Mouse (Mus musculus): ENCODE measurements around the gene Selenon. TPM values are rescaled to one million over a fixed set of nuclear protein-coding genes. Genes with fewer than 3 reads are reported as not detected.

The Selenon gene
- total RNA-seq (2021), result 10 to 100 TPM; 21.0 to 22.2 TPM

DNA sequence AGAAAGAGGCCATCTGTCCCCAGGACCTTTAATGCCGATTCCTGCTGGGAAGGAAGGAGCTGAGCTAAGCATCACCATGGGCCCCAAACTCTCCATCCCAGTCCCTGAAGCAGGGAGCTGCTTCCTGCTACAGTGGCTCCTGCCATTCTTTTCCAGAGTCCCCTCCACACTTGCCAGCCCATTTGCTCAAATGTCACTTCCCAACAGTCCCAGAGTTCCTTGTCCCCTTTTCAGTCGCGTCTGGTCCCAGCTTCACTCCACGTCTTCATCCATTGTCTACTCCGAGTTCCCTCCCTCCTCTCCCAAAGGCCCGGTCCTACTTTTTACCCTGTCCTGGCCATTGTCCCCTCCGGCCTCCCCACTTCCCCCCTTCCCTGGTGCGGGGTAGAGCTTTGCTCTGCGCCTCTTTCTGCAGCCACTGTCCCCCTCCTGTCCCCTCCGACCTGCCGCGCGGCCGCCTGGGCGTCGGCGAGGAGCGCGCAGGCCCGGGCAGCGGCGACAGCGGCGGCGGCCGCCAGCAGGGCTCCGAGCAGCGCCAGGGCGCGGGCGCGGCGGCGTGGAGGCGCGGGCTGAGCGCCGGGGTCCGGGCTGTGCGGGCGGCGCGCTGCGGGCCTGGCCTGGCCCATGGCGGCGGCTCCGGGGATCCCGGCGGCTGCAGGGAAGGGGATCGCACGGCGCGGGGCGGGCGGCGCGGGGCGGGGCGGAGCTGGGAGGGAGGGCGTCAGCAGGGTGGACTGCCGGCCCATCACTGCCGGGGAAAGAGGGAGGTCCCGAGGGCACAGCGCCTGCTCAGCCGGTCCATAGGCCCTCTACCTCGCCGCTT, at the start of gene Selenon:
Gene Selenon (minus strand): TSS at position 673 of the 823 bp plus-strand sequence.
- peak; percentile 70 for DNase-seq (ENCODE audit: low spot score)
- intact Hi-C loops (cut with DNase I), result no loop called here

DNA sequence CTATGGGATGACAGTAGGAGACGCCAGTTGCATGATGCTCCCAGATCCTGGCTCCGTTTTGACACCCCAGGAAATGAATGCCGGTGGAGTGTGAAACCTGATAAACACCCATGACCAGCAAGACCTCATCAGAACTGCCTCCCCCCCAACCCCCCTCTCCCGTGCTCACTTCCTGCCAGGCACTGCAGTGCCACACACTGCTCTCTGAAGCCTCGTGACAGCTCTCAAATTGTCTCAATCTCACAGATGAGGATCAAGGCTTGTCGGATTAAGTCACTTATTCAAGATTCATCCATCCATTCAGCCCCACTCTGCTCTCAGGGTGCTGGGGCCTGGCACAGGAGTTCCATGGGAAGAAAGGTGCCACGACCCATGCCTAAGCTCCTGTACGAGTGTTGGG, 49.4 kb upstream of the Selenon start:
- DNase-seq (ENCODE audit: low spot score), result no peak
- intact Hi-C loops (cut with DNase I), result no loop called here

DNA sequence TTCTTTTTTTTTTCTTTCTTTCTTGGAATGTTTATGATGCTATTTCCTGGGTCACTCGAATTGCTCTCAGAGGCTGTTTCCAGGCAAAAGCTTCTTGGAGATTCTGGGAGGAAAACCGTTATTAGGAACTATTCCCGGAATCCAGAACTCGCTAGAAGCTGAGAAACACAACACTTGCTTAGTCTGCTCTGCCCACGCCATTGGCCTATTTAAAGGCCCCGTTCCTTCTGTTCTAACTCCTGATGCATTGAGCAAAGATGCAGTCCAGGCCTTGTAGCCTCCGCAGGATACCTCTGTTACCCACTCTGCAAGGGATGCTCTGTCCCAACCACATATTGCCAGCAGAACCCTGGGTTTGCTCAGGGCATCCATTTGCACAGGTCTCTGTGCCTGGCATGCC, 48.8 kb upstream of the Selenon start:
- no peak for DNase-seq (ENCODE audit: low spot score)
- intact Hi-C loops (cut with DNase I), result no loop called here

DNA sequence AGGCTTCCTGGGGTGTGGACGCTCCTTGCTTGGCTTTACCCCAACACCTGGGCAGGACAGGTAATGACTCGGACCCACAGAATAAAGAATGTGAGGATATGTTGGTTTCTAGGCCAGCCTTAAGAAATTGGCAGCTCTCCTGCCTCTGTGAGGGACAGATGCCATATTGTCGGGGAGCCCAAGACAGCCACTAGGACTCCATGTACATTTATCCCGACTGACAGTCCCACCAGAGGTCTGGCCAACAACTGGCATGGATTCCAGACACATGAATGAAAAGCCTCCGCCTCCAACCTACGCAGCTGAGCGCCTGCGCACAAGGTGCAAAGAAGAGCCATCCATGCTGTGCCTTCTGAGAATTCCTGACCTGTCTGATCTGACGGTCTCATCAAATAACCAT, 48.1 kb upstream of the Selenon start:
- intact Hi-C loops (cut with DNase I), result no loop called here

DNA sequence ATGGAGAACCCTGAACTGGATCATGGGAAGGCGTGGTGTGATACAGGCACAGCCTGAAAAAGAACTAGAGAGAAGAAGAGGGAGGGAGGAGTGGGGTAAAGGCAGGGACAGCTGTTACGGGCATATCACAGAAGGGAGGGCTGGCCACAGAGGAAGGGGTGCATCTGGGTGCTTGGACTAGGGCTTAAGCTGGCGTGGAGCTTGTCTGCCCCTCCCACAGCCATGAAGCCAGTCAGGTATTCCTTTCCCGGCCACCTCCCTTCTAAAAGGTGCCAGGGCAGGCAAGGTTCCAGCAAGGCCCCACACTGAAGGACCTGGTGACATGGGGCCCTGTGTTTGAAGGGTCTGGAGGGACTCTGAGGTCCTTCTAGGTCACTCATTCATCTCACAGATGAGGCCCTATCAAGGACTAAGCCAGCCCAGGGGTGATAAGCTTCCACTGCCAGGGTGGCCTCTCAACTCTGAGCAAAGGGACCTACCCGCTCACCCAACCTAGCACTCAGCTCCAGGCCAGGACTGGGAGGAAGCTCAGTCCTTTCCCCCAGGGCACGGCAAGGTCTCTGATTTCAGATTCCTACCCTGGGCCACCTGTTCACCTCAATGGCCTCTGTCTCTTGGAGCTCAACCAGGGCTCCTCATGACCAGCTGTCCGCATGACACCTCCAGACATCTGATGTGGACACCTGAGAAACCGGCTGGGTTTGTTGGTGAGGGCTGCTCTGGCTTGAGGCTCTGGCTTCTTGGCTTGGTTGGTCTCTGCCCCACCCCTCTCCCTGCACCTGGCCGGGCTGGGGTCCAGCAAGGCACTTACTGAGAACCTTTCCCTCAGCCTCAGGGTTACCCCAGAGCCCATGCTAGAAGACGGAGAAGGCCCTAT, 45.1 kb upstream of the Selenon start:
- no peak for DNase-seq (ENCODE audit: low spot score)
- intact Hi-C loops (cut with DNase I), result no loop called here

More for the DNA sequence above, 48.1 kb upstream of the Selenon start:
- no peak for DNase-seq (ENCODE audit: low spot score)

DNA sequence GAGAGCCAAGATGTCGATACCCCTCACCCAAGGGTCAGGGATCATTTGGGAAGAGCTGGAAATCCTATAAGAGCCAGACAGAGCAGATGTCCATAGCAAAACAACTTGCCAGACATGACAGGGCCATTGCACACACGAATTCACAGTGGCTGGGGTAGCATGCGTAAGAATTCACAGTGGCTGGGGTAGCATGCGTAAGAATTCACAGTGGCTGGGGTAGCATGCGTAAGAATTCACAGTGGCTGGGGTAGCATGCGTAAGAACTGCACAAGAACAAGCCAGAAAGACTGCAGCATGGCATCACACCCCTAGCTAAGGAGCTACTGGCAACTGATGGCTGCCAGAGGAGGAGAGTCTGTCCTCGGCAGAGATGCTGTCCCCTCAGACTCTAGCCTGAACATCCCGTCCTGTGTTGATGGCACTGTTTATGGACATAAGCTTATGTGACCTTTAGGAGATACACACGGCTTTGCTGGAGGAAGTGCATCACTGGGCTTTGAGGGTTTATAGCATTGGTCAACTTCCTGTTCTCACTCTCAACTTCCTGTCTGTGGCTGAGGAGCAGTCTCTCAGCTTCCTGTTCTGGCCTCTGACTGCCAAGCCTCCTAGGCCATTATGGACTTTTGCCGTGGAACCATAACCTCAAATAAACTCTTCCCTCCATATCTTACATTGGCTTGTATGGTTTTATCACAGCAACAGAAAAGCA, 42.9 kb upstream of the Selenon start:
- DNase-seq (ENCODE audit: low spot score), result no peak
- intact Hi-C loops (cut with DNase I), result loop anchor here (5.0 kb wide), 1 partner anchor 32 kb away; no protein-coding TSS in a partner anchor

DNA sequence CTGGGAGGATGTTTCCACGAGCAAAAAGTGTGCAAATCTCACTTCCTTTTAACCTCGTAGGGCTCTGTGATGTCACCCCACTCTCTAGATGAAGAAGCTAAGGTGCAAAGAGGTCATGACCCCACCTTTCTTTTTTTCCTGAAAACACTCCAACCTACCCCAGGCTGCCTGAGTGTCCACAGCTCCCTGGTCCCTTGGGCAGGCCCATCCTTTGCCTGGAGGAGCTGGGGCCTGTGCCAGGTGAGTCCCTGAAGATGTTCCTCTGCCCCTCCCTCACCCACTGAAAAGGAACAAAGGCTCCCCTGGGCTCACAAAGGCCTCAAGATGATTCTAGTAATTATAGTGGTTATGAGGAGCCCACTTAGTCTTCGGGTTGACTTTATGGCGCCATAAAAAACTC, 40.5 kb upstream of the Selenon start:
- no peak for DNase-seq (ENCODE audit: low spot score)
- intact Hi-C loops (cut with DNase I), result loop anchor here (5.0 kb wide), 1 partner anchor 35 kb away; no protein-coding TSS in a partner anchor

DNA sequence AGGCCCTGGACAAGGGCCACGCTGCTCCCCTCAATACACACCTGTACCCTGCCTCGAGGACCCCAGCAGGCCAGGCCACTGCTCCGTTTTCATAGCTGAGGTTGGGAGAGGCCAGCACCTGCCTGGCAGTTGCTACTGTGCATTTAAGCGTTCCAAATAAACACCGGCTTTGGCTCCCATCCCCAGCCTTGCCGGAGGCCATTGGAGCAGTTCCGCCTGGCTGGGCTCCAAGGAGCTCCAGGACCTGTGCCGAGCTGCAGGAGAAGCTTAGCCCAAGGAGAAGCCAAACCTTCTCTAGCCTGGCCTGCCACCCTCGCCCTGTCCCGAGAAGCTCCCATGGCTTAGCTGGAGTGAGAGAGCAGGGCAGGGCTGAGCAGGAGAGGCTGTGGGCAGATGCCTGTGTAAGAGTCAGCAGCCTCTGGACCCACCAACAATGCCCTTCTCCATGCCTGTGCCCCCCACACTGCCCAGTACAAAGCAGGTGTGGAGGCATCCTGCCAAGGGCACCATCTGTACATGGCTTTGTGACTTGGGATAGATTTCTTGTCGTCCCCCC, 39.6 kb upstream of the Selenon start:
- DNase-seq (ENCODE audit: low spot score), result peak; percentile 62
- intact Hi-C loops (cut with DNase I), result loop anchor here (5.0 kb wide), 1 partner anchor 36 kb away; no protein-coding TSS in a partner anchor

DNA sequence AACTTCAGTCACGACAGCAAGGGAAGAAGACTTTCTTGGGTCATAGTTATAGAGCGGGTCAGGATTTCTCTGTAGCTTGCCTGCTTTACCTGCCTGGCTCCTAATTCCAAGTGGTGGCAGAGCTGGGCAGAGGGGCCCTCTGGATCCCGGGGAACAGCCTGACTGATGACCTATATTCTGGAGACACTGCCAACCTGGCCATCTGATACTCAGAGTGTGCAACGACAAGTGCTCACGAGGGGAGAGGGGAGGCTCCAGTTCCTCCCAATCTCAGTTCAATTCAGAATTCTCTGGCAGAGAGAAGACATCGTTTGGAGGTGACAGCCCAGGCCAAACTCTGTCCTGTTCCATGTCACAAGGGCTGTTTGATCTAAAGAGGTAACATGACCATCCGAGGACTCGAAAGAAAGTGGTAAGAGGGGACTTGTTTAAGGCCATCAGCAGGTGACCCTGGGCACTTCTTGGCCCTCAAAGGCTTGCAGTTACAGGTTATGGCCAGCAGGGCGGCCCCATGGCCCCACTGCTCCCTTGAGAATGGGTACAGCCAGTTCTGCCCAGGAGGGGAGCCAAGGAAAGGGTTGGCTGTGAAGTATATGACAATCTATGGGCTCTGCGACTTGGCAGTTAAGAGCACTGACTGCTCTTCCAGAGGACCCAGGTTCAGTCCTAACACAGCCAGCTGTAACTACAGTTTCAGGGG, 38.4 kb upstream of the Selenon start:
- intact Hi-C loops (cut with DNase I), result loop anchor here (5.0 kb wide), 1 partner anchor 37 kb away; no protein-coding TSS in a partner anchor
- no peak for DNase-seq (ENCODE audit: low spot score)

DNA sequence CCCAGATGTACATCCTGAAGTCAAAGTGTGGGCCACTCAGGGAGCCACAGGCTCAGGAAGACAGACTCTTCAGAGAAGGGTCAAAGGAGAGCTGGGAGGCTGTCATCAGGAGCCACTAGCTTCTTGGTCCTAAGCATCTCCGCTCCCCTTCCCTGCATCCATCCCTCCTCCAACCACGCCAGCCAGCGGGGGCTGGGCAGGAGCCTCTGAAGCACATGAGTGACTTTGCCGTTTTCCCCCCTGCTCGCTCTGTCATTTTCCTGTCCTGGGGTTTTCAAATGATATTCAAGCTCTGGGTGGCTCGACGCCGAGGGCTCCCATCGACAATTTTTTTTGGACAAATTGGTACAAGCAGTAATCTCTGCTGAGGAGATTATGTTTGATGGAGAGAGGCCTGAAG, 37.8 kb upstream of the Selenon start:
- DNase-seq (ENCODE audit: low spot score), result no peak
- intact Hi-C loops (cut with DNase I), result loop anchor here (5.0 kb wide), 1 partner anchor 38 kb away; no protein-coding TSS in a partner anchor

DNA sequence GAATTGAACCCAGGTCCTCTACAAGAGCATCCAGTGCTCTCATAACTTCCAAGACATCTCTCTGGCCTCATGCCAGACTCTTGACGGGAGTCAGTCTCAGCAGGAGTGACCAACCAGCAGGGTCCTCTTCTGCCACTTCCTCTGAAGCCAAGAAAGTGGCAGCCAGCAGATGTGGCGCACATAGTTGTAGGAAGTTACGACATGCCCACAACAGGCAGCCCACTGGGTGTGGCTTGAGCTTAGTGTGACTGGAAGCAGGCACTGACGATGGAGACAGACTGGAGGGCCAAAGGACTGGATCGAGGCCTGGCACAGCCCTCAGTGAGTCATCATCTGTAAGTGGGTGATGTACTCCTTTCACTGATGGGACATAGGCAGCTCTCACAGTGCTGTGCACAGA, 37.0 kb upstream of the Selenon start:
- DNase-seq (ENCODE audit: low spot score), result no peak
- intact Hi-C loops (cut with DNase I), result no loop called here

DNA sequence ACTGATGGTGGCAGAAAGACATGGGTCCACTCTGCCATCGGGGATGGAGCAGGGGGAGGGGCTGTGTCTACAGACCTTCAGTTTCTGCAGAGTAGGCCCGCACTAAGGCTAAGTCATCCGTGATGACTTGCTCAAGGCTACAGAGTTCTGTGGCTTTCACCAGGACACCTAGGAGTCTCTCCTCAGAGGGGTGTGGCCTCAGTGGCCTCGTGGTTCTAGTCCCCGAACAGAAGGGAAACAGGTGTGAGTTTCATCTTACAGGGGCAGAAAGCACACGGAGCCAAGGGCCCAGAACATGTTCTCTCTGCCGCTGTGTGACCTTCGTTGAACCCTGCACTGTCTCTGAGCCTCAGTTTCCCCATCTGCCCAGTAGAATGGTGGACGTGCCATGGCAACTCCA, 36.3 kb upstream of the Selenon start:
- intact Hi-C loops (cut with DNase I), result no loop called here
- DNase-seq (ENCODE audit: low spot score), result no peak

DNA sequence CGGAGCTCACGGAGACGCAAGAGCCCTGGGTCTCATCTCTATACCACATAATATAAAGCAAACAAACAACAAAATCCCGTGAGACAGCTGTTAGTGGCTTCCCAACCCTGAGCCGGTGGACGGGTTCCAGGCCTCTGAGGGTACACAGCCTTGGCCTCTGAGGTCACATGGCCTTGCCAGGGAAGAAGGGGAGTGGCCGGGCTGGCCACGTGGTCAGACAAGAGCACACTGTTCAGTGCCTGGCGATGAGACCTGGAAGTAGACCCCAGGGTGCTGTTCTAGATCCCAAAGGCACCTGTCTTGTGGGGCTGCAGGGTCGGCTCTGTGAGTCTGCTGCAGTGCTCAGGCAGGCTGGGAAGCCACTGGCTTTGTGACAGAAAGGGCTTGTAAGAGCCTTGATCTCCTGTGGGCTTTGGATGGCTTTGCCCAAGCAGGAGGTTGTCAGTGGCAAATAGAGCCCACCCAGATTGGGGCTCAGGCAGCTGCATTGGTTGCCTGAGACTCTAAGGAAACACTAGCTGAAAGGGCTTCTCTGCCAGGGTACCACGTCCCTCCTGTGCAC, 35.8 kb upstream of the Selenon start:
- intact Hi-C loops (cut with DNase I), result no loop called here
- no peak for DNase-seq (ENCODE audit: low spot score)

DNA sequence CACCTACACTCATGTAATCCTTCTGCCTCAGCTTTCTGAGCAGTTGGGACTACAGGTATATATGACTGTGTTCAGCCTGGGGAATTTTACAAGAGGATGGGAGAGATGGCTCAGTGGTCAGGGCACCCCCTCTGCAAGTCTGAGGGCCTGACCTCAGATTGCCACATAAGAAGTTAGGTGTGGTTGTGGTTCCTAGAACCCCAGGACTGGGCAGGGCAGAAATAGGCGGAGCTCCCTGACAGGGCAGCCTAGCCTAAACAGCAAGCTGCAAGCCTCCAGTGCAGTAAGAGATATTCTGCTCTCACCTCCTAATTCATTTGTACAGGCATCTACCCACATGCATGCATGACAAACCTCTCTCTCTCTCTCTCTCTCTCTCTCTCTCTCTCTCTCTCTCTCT, 34.7 kb upstream of the Selenon start:
- no peak for DNase-seq (ENCODE audit: low spot score)
- intact Hi-C loops (cut with DNase I), result no loop called here

DNA sequence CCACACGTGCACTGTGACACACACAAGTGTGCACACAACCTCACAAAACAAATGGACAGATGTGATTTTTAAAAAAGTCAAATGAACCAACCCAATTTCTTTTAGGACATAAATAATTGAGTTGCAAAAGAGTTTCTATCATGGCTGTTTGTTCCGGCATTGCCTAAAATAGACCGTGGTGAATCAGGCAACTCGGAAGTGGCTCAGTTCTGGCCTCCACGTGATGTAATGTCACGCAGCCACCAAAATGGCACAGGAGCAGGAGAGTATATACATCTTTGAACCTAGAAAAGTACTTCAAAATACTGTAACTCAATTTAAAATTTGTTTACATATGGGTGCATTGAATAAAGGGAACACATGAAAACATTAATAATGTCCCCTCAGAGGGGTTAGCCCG, 34.2 kb upstream of the Selenon start:
- intact Hi-C loops (cut with DNase I), result no loop called here
- DNase-seq (ENCODE audit: low spot score), result no peak

DNA sequence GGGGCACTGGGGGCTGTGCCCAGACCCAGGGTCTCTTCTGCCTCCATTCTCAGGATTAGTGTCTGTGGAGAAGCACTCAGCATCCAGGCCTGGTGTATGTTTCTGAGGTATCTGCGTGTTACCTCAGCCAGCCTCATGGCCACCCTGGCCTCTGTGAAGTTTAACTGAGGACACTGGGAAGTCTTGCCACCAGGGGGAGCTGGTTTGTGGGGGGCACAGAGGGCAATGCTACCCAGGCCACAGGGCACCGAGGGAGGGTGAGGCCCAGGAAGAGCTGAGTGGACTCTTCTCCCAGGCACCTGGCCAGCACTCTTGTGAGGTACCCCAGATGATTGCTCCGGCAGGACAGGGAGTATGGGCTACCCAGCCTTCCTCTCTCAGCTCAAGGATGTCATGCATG, 31.5 kb upstream of the Selenon start:
- no peak for DNase-seq (ENCODE audit: low spot score)
- intact Hi-C loops (cut with DNase I), result loop anchor here (5.0 kb wide), 1 partner anchor 119 kb away; the partner anchor contains the start of gene Man1c1

DNA sequence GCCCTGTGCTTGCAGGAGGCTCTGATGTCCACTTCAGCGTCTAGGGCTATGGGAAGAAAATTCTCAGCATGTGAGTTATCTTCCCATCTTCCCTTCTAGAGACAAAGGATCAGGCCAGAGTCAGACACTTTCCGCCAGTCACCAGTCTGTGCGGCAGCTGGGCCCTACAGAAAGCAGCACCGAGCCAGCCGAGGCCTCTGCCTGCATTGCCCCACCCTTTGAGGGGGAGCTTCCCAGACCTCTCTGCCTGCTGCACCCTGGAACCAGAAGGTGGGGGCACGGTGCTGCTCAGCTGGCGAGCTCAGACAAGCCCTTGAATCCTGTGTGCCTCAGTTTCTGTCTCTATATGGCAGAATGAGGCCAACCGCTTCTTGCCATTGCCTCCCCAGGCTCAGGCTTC, 29.4 kb upstream of the Selenon start:
- DNase-seq (ENCODE audit: low spot score), result no peak
- intact Hi-C loops (cut with DNase I), result loop anchor here (5.0 kb wide), 1 partner anchor 121 kb away; the partner anchor contains the start of gene Man1c1

DNA sequence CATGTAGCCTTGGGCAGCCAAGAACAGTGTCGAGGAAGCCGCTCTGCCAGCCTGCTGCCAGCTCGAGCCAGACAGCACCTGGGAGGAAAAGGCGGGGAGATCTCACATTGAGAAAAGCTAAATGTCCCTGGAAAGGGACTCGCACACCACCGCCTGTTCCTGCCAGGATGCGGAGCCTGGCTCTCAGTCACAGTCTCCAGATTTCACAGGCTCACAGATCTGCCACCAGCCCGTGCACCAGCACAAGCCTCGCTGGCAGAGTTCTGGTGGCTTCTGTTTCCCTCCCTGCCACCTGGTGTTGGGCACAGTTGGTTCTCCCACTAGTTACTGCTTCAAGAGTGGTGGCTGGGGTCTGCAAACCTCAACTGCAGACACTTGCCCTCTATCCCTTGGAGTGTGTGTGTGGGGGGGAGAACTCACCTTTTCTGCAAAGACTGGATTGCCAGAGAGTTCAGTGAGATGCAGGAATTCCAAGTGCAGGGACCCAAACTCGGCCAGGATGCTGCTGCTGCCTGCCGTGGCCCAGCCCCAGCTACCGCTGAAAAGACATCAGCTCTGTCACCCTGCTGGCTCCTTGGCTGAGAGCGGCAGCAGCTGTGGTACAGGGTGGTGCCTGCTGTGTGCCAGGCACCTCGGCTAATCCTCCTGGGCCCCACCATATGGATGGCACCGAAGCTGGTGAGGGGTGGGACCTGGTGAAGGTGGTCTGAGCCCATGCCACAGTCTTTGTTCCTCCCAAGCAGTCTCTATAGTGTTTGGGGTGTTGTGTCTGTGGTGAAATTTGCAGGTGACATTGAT, 28.6 kb upstream of the Selenon start:
- no peak for DNase-seq (ENCODE audit: low spot score)
- intact Hi-C loops (cut with DNase I), result loop anchor here (5.0 kb wide), 1 partner anchor 122 kb away; the partner anchor contains the start of gene Man1c1
